Mouse (Mus musculus) megakaryocyte, embryonic 14.5 days (primary cell): ENCODE measurements at regions not wholly inside any gene's neighbourhood (a gene's known extent, or its start where the extent isn't known, plus 50 kb on each side); places are given as distances from the start of the nearest gene placed in this dataset.

Experiments used
- FLI1 ChIP-seq: IDR thresholded peaks from 2 replicates; pipeline ENCODE4 v1.6.1; 2012; ENCODE audit warnings: low read length, inconsistent platforms, mixed read lengths
- GATA1 ChIP-seq: IDR thresholded peaks from 3 replicates; pipeline ENCODE4 v1.6.1; 2012; ENCODE audit warnings: mixed read lengths, low read length, inconsistent platforms, borderline replicate concordance

GRCm38 (mm10) chr7:72716051-72716450, 409.6 kb upstream of the Mctp2 start:
- no peak for TF ChIP-seq GATA1
- no peak for TF ChIP-seq FLI1
